Comparison of ENCODE assay signal across 14 mouse cellular contexts in the genomic region with DNA sequence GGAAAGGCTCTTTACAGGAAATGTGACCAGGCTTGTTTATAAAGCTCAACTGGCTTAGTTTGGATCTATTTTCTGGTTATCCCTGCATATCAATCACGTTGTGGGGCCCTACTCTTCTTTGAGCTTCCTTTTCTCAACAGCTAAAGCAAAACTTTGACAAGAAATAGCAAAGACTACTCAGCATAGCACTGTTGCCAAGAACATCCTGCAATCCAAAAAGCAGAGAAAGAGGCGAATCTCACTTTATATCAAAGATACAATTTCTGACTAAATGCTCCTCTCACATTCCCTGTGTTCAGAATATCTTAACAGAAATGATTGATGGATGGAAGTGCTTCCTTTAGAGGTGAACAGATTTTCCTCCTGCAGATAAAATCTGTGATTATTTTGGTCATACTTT.
"Had no signal": no experiment of that assay in that cellular context is flagged by ENCODE, and none has a peak within 500 bp of the region (broad histone marks: within the 10 kb centered on the region; RNA-seq: fewer than 3 reads in every experiment).

No protein-coding gene starts in this region.

- DNase-seq: forebrain, postnatal 0 days; gastrocnemius, postnatal 14 days; gastrocnemius, postnatal 36 days; heart, adult 11 months; heart, adult 2 months; heart, postnatal 14 days; heart, postnatal 36 days; kidney, adult 11 months; kidney, adult 2 months; kidney, adult 9 months; kidney, postnatal 14 days; kidney, postnatal 36 days; layer of hippocampus, postnatal 36 days; left cerebral cortex, postnatal 4 days had no signal
